Mouse (Mus musculus) bone marrow, adult 2 months (tissue): ENCODE results near the gene Fgf4.

Experiments
- CTCF ChIP-seq: fragments of 200-500 bp; IDR thresholded peaks from 2 replicates; pipeline ENCODE4 v1.5.1; 2011; ENCODE audit warnings: low read length, control low read depth; ENCODE audit not compliant: control insufficient read depth, insufficient read depth
- POLR2A ChIP-seq: fragments of 200-500 bp; IDR thresholded peaks from 2 replicates; pipeline ENCODE4 v1.6.1; 2011; ENCODE audit warnings: low read depth, mild to moderate bottlenecking, control low read depth, low read length, borderline replicate concordance; ENCODE audit not compliant: control insufficient read depth

- no peak for TF ChIP-seq CTCF
- TF ChIP-seq POLR2A: no peak
Measured at GRCm38 (mm10) chr7:144837891-144838488, 9.2 kb upstream of the Fgf4 start, which contains the start of gene Fgf3.
